Mouse (Mus musculus): ENCODE data around the gene Fam110a. TPM values are rescaled to one million over a fixed set of nuclear protein-coding genes. Genes with fewer than 3 reads are reported as not detected.

Gene Fam110a
- total and polyA plus RNA-seq, 2 experiments from 2014 or later = 25.4 to 36.5 TPM

DNA sequence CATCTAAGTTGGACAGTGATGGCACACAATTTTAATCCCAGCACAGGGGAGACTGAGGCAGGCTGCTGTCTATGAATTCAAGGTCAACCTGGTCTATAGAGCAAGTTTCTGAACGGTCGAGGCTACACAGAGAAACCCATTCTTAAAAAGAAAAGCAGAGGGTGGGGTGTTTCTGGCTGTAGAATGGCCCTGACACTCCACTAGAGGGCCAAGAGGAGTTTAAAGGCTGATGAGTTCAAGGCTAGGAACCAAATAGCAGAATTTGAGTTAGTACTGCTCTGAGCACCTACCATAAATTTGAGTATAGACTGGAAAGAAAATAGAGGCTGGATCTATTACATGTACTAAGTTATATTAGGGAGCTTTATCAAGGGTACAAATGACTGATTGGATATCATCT is 9.0 kb upstream of the Fam110a start:
- 0 out of 2 replicates have a peak, but pooled peaks have one; percentile 25 for TF ChIP-seq CTCF (IDR thresholded peaks at IDR 0.05; ENCODE audit: low read depth)
- WGBS = 61% methylated on average over 2 of the region's 2 CpGs
- no peak for DNase-seq (ENCODE audit: low spot score)
- Histone ChIP-seq H3K4me3 (ENCODE audit: low read length) (no peak overlapping the region), H3K36me3 (ENCODE audit: insufficient read depth, low read length) (no peaks in the 10 kb centered on the region), H3K4me2 (ENCODE audit: low read depth, low read length) (no peak overlapping the region), H3K4me1 (ENCODE audit: insufficient read depth, low read length) (no peaks in the 10 kb centered on the region), H3K27ac (no peak overlapping the region), H3K27me3 (ENCODE audit: insufficient read depth, low read length) (no peaks in the 10 kb centered on the region), H3K9me3 (ENCODE audit: low read length) (no peaks in the 10 kb centered on the region), H3K9ac (replicated peaks; ENCODE audit: low read length) (no peak overlapping the region)
- no peak for ATAC-seq

DNA sequence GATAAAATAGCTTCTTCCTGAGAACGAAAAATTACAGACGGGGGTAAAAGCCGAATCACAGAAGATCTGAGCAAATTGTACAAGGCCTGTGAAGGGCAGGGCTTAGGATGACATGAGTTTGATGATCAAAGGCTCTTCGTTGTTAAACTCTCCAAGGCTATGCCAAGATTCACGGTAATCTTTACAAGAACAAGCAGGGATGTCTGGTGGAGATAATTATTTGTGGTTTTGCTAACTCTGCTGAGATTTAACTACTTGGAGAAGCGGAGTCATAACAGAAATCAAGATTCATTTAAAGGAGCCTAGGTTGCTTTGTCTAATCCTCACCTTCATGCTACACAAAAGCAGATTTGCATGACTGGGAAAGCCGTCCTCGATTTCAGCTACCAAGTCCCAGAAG is 6.9 kb upstream of the Fam110a start:
- H3K4me1 ChIP-seq (ENCODE audit: insufficient read depth, low read length) = no peaks in the 10 kb centered on the region
- TF ChIP-seq CTCF (IDR thresholded peaks at IDR 0.05; ENCODE audit: low read depth) = no peak
- H3K27me3 ChIP-seq (ENCODE audit: insufficient read depth, low read length) = no peaks in the 10 kb centered on the region
- DNase-seq (ENCODE audit: low spot score) (no peak), ATAC-seq (no peak)
- H3K36me3 ChIP-seq (ENCODE audit: insufficient read depth, low read length) = no peaks in the 10 kb centered on the region
- no peak overlapping the region for H3K4me2 ChIP-seq (ENCODE audit: low read depth, low read length)
- H3K9me3 ChIP-seq (ENCODE audit: low read length) = no peaks in the 10 kb centered on the region
- H3K4me3 ChIP-seq (ENCODE audit: low read length) = no peak overlapping the region
- H3K9ac ChIP-seq (replicated peaks; ENCODE audit: low read length) = no peak overlapping the region
- 83% methylated on average over 8 of the region's 8 CpGs for WGBS
- no peak overlapping the region for H3K27ac ChIP-seq

DNA sequence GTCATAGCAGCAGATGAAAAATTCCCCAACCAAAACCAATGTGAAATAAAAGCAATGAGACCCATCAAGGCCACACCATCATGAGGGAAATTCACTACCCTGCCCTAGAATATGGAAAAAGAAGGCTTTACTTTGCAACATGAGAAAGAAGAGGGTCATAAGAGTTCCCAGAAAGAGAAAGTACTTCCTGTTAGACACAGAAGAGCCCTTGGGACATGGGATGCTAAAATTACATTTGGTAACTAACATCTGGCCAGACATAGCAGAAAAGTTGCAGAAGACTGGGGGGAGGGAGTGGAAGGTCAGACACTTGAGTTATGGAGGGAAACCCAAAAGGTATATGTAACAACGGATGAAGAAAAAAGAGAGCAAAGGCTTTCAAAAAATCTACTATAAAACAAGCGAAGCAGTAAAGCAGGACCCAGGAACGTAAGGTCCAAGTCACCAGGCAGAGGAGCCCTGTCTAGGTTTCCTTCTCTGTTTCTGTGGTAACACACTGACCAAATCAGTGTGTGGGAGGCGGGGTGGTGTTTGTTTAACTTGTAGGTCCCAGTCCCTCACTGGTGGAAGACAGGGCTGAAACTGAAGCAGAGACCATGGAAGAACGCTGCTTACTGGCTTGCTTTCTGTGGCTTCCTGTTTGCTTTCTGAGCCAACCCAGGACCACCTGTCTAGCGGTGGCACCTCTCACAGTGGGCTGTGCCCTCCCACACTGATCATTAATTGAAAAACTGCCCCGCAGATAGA is 5.6 kb upstream of the Fam110a start:
- Histone ChIP-seq H3K4me2 (ENCODE audit: low read depth, low read length) (no peak overlapping the region), H3K36me3 (ENCODE audit: insufficient read depth, low read length) (no peaks in the 10 kb centered on the region), H3K9me3 (ENCODE audit: low read length) (no peaks in the 10 kb centered on the region), H3K27ac (no peak overlapping the region), H3K4me3 (ENCODE audit: low read length) (no peak overlapping the region), H3K4me1 (ENCODE audit: insufficient read depth, low read length) (no peaks in the 10 kb centered on the region), H3K27me3 (ENCODE audit: insufficient read depth, low read length) (no peaks in the 10 kb centered on the region), H3K9ac (replicated peaks; ENCODE audit: low read length) (no peak overlapping the region)
- no peak for TF ChIP-seq CTCF (IDR thresholded peaks at IDR 0.05; ENCODE audit: low read depth)
- 73% methylated on average over 7 of the region's 7 CpGs for WGBS
- no peak for DNase-seq (ENCODE audit: low spot score)
- no peak for ATAC-seq

DNA sequence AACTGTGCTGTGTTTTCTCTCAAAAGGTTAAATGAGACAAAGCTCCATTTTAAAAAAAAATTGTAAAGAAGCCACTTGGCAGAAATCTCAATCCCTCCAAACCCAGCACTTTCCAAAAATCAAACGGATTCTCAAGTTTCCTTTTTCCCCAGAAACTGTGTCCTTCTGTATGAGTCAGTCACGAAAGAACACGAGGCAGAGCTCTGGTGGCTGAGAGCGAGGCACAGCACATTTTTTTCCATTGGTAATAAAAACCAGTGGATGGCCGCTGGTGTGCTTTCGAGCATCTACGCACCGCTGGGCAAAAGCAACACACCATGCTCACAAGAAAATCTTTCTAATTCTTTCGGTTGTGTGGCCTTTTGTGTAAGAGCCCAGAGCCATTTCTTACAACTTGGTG is 4.0 kb upstream of the Fam110a start:
- TF ChIP-seq CTCF (IDR thresholded peaks at IDR 0.05; ENCODE audit: low read depth) = no peak
- Histone ChIP-seq H3K9me3 (ENCODE audit: low read length) (no peaks in the 10 kb centered on the region), H3K4me3 (ENCODE audit: low read length) (no peak overlapping the region), H3K4me2 (ENCODE audit: low read depth, low read length) (no peak overlapping the region), H3K9ac (replicated peaks; ENCODE audit: low read length) (no peak overlapping the region), H3K4me1 (ENCODE audit: insufficient read depth, low read length) (peaks cover 7% of the 10 kb centered on the region; the same call in 1 of the 2 replicates), H3K27ac (no peak overlapping the region), H3K36me3 (ENCODE audit: insufficient read depth, low read length) (no peaks in the 10 kb centered on the region), H3K27me3 (ENCODE audit: insufficient read depth, low read length) (no peaks in the 10 kb centered on the region)
- WGBS = 63% methylated on average over 9 of the region's 9 CpGs
- ATAC-seq (no peak), DNase-seq (ENCODE audit: low spot score) (no peak)

DNA sequence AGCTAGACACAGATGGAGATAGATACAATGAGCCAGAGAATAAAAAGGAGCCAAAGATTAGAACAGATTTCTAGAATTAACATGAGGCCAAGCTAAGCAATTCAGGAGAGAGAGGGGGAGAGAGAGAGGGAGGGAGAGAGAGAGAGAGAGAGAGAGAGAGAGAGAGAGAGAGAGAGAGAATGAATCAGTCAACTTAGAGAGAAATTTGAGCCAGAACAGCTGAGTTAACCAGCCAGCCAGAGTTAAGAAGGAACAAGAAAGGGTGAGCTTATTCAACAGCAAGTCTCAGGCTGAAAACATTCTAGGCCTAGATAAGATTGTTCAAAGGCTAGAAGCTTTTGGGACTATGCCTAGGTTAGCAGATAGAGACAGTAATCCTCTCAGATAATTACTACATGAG is 2.5 kb upstream of the Fam110a start:
- TF ChIP-seq CTCF (IDR thresholded peaks at IDR 0.05; ENCODE audit: low read depth) = no peak
- Histone ChIP-seq H3K9ac (replicated peaks; ENCODE audit: low read length) (no peak overlapping the region), H3K4me1 (ENCODE audit: insufficient read depth, low read length) (peaks cover 19% of the 10 kb centered on the region), H3K9me3 (ENCODE audit: low read length) (no peaks in the 10 kb centered on the region), H3K36me3 (ENCODE audit: insufficient read depth, low read length) (no peaks in the 10 kb centered on the region), H3K4me2 (ENCODE audit: low read depth, low read length) (no peak overlapping the region), H3K27me3 (ENCODE audit: insufficient read depth, low read length) (no peaks in the 10 kb centered on the region), H3K4me3 (ENCODE audit: low read length) (no peak overlapping the region), H3K27ac (no peak overlapping the region)
- ATAC-seq (no peak), DNase-seq (ENCODE audit: low spot score) (no peak)

DNA sequence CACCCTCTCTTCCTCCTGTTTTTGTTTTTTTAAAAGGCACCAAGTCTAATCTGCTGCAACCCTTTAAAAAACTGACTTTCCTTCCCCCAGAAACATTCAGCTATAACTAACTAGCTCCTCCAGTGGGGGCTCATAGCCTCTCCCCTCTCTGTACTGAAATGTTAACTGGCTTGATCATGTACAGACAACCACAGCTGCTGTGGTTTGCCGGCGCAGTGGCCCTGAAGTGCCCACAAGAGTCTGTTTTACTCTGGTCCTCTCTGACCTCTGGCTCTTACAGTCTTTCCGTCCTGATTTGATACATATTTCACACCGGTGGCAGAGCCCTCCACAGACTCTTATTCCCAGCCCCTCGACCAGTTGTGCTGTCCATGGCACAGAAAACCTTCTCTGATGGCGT is 1.2 kb upstream of the Fam110a start:
- 76% methylated on average over 6 of the region's 6 CpGs for WGBS
- Histone ChIP-seq H3K4me3 (ENCODE audit: low read length) (no peak overlapping the region), H3K4me2 (ENCODE audit: low read depth, low read length) (no peak overlapping the region), H3K9me3 (ENCODE audit: low read length) (no peaks in the 10 kb centered on the region), H3K27ac (no peak overlapping the region), H3K4me1 (ENCODE audit: insufficient read depth, low read length) (peaks cover 19% of the 10 kb centered on the region), H3K36me3 (ENCODE audit: insufficient read depth, low read length) (no peaks in the 10 kb centered on the region), H3K27me3 (ENCODE audit: insufficient read depth, low read length) (no peaks in the 10 kb centered on the region), H3K9ac (replicated peaks; ENCODE audit: low read length) (no peak overlapping the region)
- no peak for DNase-seq (ENCODE audit: low spot score)
- no peak for ATAC-seq
- TF ChIP-seq CTCF (IDR thresholded peaks at IDR 0.05; ENCODE audit: low read depth) = no peak

DNA sequence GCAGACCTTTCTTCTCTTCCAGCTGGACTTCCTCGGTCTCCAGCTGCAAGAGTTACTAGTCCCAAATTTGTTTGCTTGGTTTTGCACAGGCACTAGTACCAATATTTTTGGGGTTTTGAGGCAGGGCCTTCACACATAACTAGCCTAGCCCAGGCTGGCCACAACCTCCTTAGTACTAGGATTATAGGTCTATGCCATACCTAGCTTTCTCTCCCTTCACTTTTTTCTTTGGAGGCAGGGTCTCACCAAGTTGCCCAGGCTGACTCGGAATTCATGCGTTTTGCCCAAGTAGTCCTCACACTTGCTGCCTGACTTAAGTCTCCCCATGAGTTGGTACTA is 305 bp upstream of the Fam110a start:
- no peak for TF ChIP-seq CTCF (IDR thresholded peaks at IDR 0.05; ENCODE audit: low read depth)
- Histone ChIP-seq H3K4me1 (ENCODE audit: insufficient read depth, low read length) (peaks cover 19% of the 10 kb centered on the region), H3K36me3 (ENCODE audit: insufficient read depth, low read length) (no peaks in the 10 kb centered on the region), H3K27ac (peak overlapping the region; percentile 64; the same call in 1 of the 2 replicates), H3K4me2 (ENCODE audit: low read depth, low read length) (peak overlapping the region; percentile 97), H3K9me3 (ENCODE audit: low read length) (no peaks in the 10 kb centered on the region), H3K27me3 (ENCODE audit: insufficient read depth, low read length) (no peaks in the 10 kb centered on the region), H3K9ac (replicated peaks; ENCODE audit: low read length) (no peak overlapping the region), H3K4me3 (ENCODE audit: low read length) (peak overlapping the region; percentile 84)
- DNase-seq (ENCODE audit: low spot score) (no peak), ATAC-seq (no peak; the same call in 1 of the 2 replicates)
- WGBS = 26% methylated on average over 3 of the region's 3 CpGs

All from hindbrain, postnatal 0 days (tissue).